Mouse (Mus musculus) embryonic facial prominence, embryonic 14.5 days (tissue): ENCODE data around the gene Wdfy4. TPM values are rescaled to one million over a fixed set of nuclear protein-coding genes. Genes with fewer than 3 reads are reported as not detected.

ENCODE experiments used
- ATAC-seq: fragments of 200-750 bp; cut with Nextera tagmentation; 2 replicates; pipeline ENCODE4 v1.8.0; 2017; ENCODE audit warnings: low read depth, moderate number of reproducible peaks, moderate TSS enrichment
- DNase-seq: peaks from one replicate; pipeline ENCODE4 v3.0.0-alpha.2; 2015; ENCODE audit warnings: low spot score
- H3K27ac ChIP-seq: fragments of 300-500 bp; sonication (generic); replicated peaks from 2 replicates; pipeline ENCODE4 v1.5.1; 2014; ENCODE audit warnings: low read depth, mild to moderate bottlenecking, low read length, moderate library complexity
- H3K27me3 ChIP-seq: fragments of 300-500 bp; sonication (generic); replicated peaks from 2 replicates; pipeline ENCODE4 v1.6.1; 2014; ENCODE audit warnings: low read length; ENCODE audit not compliant: control insufficient read depth, insufficient read depth
- H3K36me3 ChIP-seq: fragments of 300-500 bp; sonication (generic); 2 replicates; pipeline ENCODE4 v1.6.1; 2014; ENCODE audit warnings: low read length, mixed read lengths; ENCODE audit not compliant: control insufficient read depth, insufficient read depth
- H3K4me1 ChIP-seq: fragments of 300-500 bp; sonication (generic); 2 replicates; pipeline ENCODE4 v1.6.1; 2014; ENCODE audit warnings: antibody characterized with exemption, low read length; ENCODE audit not compliant: control insufficient read depth, insufficient read depth
- H3K4me2 ChIP-seq: fragments of 300-500 bp; sonication (generic); 2 replicates; pipeline ENCODE4 v1.6.1; 2014; ENCODE audit warnings: low read depth, mild to moderate bottlenecking, low read length, moderate library complexity, mixed read lengths
- H3K4me3 ChIP-seq: fragments of 300-500 bp; sonication (generic); 2 replicates; pipeline ENCODE4 v1.5.1; 2014; ENCODE audit warnings: low read depth, mild to moderate bottlenecking, low read length
- H3K9ac ChIP-seq: fragments of 300-500 bp; sonication (generic); 2 replicates; pipeline ENCODE4 v1.6.1; 2014; ENCODE audit warnings: low read depth, mild to moderate bottlenecking, low read length, moderate library complexity, mixed read lengths
- H3K9me3 ChIP-seq: fragments of 300-500 bp; sonication (generic); 2 replicates; pipeline ENCODE4 v1.6.1; 2016; ENCODE audit warnings: low read length; ENCODE audit not compliant: control insufficient read depth
- WGBS: fragments of 180-500 bp; shearing (Covaris S2); extraction: QIAGEN DNeasy Blood & Tissue Kit; methylation state at CpG from one replicate; pipeline ENCODE4 v1.1.7; 2014; 5-methylcytosine and 5-hydroxymethylcytosine counted together
- polyA plus RNA-seq: library from polyadenylated mRNA; unstranded; fragments of >200 nt; fragmentation: Nextera tagmentation; extraction: Ambion mirVana; gene quantifications from 2 replicates; pipeline ENCODE4 v1.2.1, GENCODE M21; 2014

Wdfy4 gene
- 0.38 and 1.5 TPM in 2 replicates for polyA plus RNA-seq

GRCm38 (mm10) chr14:33185068-33185800 is at the start of gene Wdfy4:
Wdfy4 (minus strand) TSS chr14:33185508.
- ATAC-seq, result no peak
- no peaks in the 10 kb centered on the region for H3K36me3 ChIP-seq
- WGBS, result 80% methylated on average over 11 of the region's 11 CpGs
- H3K4me1 ChIP-seq, result no peaks in the 10 kb centered on the region
- H3K9me3 ChIP-seq, result no peaks in the 10 kb centered on the region
- no peak within 1 kb of the TSS for H3K4me2 ChIP-seq
- no peak within 1 kb of the TSS for H3K27ac ChIP-seq
- H3K9ac ChIP-seq, result no peak within 1 kb of the TSS
- DNase-seq, result no peak
- H3K27me3 ChIP-seq, result no peaks in the 10 kb centered on the region
- no peak within 1 kb of the TSS for H3K4me3 ChIP-seq

DNA sequence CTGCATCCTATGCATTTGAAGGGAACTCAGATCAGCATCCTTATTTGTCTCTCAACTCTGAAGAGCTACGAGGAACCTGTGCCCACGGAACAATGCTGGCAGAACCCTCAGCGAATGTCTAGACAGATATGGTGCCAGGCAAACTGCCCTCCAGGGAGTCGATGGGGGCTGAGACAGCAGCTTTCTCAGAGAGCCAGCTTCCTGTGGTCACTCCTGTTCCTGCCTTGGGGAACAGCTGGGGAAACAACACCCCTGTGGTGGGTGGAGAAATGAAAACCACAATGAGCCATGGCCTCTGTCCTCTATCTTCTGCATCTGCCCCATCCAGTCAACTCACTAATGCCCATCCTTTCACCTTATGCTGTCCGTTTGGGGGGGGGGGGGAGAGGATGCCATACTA is 46.7 kb upstream of the Wdfy4 start:
- 66% methylated on average over 5 of the region's 5 CpGs for WGBS
- ATAC-seq, result no peak

GRCm38 (mm10) chr14:33231311-33231710 is 46.0 kb upstream of the Wdfy4 start:
- no peak overlapping the region for H3K4me3 ChIP-seq

More for the DNA sequence above, 46.7 kb upstream of the Wdfy4 start:
- no peak overlapping the region for H3K4me3 ChIP-seq
- H3K4me2 ChIP-seq, result no peak overlapping the region
- no peaks in the 10 kb centered on the region for H3K27me3 ChIP-seq
- H3K9me3 ChIP-seq, result no peaks in the 10 kb centered on the region
- no peaks in the 10 kb centered on the region for H3K36me3 ChIP-seq
- no peak overlapping the region for H3K27ac ChIP-seq
- H3K4me1 ChIP-seq, result no peaks in the 10 kb centered on the region
- no peak for DNase-seq
- H3K9ac ChIP-seq, result no peak overlapping the region

GRCm38 (mm10) chr14:33230672-33231071 is 45.4 kb upstream of the Wdfy4 start:
- H3K27ac ChIP-seq, result no peak overlapping the region
- no peak for ATAC-seq
- no peak overlapping the region for H3K4me2 ChIP-seq
- no peaks in the 10 kb centered on the region for H3K36me3 ChIP-seq
- 73% methylated on average over 4 of the region's 4 CpGs for WGBS
- DNase-seq, result no peak
- no peak overlapping the region for H3K9ac ChIP-seq
- no peak overlapping the region for H3K4me3 ChIP-seq
- H3K4me1 ChIP-seq, result no peaks in the 10 kb centered on the region
- no peaks in the 10 kb centered on the region for H3K9me3 ChIP-seq
- H3K27me3 ChIP-seq, result no peaks in the 10 kb centered on the region

More at GRCm38 (mm10) chr14:33231311-33231710, 46.0 kb upstream of the Wdfy4 start:
- 87% methylated on average over 3 of the region's 3 CpGs for WGBS
- Histone ChIP-seq H3K4me2 (no peak overlapping the region), H3K36me3 (no peaks in the 10 kb centered on the region), H3K9ac (no peak overlapping the region), H3K27me3 (no peaks in the 10 kb centered on the region), H3K9me3 (no peaks in the 10 kb centered on the region), H3K4me1 (no peaks in the 10 kb centered on the region), H3K27ac (no peak overlapping the region)
- no peak for DNase-seq
- ATAC-seq, result no peak

DNA sequence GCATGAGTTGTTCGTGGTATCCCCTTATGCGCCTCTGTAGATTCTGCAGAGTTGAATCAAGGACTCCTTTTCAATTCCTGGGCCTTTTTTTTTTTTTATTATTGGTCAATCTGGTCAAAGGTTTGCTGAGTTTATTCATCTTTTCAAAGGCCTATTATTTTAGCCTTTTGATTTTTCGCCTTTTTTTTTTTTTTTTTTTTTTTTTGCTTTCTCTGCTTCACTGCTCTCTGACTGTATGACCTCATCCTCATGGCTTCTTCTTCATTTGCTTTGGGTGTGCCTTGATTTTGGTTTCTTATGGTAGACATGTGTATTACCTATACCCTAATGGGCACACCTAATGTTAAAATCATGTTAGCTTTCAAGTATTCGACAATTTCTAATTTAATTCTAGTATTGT is 39.9 kb upstream of the Wdfy4 start:
- H3K27me3 ChIP-seq, result no peaks in the 10 kb centered on the region
- no peaks in the 10 kb centered on the region for H3K4me1 ChIP-seq
- DNase-seq (no peak), ATAC-seq (no peak)
- no peaks in the 10 kb centered on the region for H3K36me3 ChIP-seq
- no peak overlapping the region for H3K9ac ChIP-seq
- H3K9me3 ChIP-seq, result no peaks in the 10 kb centered on the region
- H3K4me3 ChIP-seq, result no peak overlapping the region
- no peak overlapping the region for H3K27ac ChIP-seq
- H3K4me2 ChIP-seq, result no peak overlapping the region
- 86% methylated on average over 4 of the region's 4 CpGs for WGBS

DNA sequence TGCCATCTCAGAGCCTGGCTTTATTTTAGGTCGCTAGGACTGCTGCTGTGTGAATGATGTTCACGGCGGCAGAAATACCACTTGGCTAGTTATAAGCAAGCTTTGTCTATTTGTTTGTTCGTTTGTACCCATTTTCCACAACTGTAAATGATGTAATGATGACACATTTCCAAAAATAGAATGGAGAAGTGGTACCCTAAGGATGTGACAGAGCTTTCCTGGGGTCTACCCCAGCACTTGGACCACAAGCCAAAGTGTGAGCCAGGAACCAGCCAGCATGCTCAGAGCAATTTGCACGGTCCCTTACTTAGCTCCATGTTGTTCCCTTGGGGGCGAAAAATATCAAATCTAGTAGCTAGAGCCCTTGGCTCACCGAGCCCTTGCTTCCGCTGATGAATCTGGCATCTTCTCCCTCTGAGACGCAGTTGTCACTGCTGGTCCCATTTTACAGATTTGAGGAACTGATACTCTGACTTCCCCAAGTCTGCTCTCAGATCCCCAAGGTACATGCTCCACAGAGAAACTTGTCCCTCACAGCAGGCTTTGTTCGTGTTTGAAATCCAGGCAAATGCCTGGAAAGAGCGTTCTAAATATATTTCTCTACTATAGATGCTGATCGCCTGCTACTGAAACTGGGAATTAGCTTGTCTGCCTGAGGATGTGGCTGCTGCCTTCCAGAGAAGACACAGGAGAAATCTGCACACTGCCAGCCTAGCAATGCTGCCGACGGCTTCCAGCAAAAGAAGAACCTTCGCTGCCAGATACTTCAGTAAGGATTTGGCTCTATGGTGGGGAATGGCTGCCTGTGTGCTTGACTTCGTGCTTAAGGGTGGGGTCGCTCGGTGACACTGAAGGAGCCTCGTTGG is 31.3 kb upstream of the Wdfy4 start:
- DNase-seq (no peak), ATAC-seq (no peak)
- Histone ChIP-seq H3K9me3 (no peaks in the 10 kb centered on the region), H3K27ac (no peak overlapping the region), H3K9ac (no peak overlapping the region), H3K27me3 (peaks cover 4% of the 10 kb centered on the region; the same call in 1 of the 2 replicates), H3K4me2 (no peak overlapping the region), H3K4me1 (no peaks in the 10 kb centered on the region), H3K36me3 (no peaks in the 10 kb centered on the region), H3K4me3 (no peak overlapping the region)
- 78% methylated on average over 19 of the region's 19 CpGs for WGBS

DNA sequence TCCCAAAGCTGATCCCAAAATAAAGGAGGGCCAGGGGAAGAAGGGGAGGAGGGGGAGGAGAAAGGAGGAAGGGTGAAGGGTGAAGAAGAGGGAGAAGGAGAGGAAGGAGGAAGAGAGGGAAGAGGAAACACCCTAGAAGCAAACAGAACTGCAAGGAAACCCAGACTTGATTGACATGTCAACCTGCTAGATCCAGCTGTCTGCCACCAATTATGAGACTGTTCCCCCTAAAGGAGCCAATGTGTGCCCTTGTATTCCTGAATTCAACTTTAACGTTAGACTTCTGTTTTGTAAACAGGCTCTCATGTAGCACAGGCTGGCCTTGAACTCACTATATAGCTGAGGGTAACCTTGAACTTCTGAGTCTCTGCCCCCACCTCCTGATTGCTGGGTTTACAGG is 29.9 kb upstream of the Wdfy4 start:
- Histone ChIP-seq H3K36me3 (no peaks in the 10 kb centered on the region), H3K27ac (no peak overlapping the region), H3K9me3 (no peaks in the 10 kb centered on the region), H3K27me3 (peaks cover 4% of the 10 kb centered on the region; the same call in 1 of the 2 replicates), H3K4me2 (no peak overlapping the region), H3K4me3 (no peak overlapping the region), H3K9ac (no peak overlapping the region), H3K4me1 (no peaks in the 10 kb centered on the region)
- DNase-seq, result no peak
- no peak for ATAC-seq
- WGBS, result 52% methylated on average over 1 of the region's 1 CpGs

DNA sequence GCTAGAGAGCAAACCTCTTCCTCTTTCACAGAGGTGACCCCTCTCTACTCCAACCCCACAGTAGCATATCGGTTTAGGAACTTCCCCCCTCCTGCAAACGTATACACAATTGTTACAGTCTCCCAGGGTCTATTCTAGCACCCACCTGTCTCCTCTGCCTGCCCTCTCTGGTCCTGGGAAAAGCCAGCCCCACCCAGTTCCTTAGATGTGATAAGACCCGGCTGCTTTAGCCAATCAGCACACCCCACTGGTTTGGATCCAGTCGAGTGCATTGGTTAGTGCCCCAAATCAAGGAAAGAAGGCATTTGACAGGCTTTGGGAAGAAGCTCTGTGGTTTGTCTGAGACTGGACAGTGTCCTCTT is 29.4 kb upstream of the Wdfy4 start:
- Histone ChIP-seq H3K9ac (no peak overlapping the region), H3K4me1 (no peaks in the 10 kb centered on the region), H3K27ac (no peak overlapping the region), H3K36me3 (no peaks in the 10 kb centered on the region), H3K4me3 (no peak overlapping the region), H3K9me3 (no peaks in the 10 kb centered on the region), H3K4me2 (no peak overlapping the region), H3K27me3 (peaks cover 4% of the 10 kb centered on the region; the same call in 1 of the 2 replicates)
- 14% methylated on average over 4 of the region's 4 CpGs for WGBS
- no peak for ATAC-seq
- no peak for DNase-seq
